Mouse (Mus musculus): ENCODE measurements around the gene Dysf.

- no peak for TF ChIP-seq POLR2A (IDR thresholded peaks at IDR 0.05; ENCODE audit: low read depth, low read length)
- no peak for TF ChIP-seq CTCF (conservative IDR thresholded peaks at IDR 0.05; ENCODE audit: insufficient read depth, insufficient read length, low read depth, low read length)
Measured at GRCm38 (mm10) chr6:84231108-84231507, 222.7 kb downstream of the Dysf start.

Data from kidney, adult 2 months (tissue).